Mouse (Mus musculus) yolk sac, embryonic 10.5 days (tissue): ENCODE data around the gene Chchd2.

Source experiments
- DNase-seq: peaks from one replicate; pipeline ENCODE4 v3.0.0-alpha.2; 2017; ENCODE audit warnings: low spot score

Chchd2 gene

DNA sequence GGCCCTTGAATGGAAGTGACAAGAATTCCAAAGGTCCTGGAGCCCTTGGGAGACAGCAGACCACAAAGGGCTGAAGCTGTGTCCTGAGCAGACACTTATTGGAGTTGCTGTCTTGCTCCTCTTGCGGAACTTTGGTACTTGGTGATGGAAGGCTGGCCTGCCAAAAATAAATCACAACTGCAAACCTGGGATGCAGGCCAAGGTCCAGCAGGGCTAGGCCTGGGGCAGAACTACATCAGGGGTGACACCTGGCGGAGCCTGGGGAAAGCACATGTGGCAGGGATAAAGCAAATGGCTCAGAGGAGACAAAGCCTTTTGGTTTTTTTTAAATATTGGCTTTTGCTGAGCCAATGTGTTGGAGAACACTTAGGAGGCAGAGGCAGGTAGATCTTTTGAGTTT is 8.3 kb downstream of the Chchd2 start:
- DNase-seq, result peak; percentile 58

DNA sequence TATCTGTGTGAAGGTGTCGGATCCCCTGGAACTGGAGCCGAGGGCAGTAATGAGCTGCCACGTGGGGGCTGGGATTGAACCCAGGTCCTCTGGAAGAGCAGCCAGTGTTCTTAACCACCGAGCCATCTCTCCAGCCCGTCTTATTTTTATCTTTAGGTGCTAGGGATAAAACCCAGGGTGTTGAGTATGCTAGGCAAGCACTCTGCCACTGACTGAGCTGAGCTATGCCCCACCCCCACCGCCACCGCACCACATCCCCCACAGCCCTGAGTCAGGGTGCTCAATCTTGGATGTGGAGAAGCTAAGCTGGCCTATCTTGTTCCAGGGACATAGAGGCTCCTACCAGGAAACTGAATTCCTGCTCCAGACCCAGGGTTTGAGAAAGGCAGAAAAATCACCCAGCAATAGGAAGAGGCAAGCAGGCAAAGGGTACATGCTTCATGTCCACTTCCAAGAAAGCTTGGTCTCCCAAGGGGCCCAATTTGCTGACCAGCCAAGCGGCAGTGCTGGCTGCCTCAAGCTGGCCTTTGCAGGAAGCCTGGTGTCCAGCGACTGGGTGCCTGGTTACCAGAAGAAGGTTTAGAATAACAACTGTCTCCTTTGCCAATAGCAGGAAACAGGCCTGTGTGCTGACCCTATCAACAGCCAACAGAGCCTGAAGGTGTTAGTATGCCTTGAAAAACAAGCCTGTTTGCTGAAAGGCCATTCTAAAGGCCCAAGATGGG is 9.4 kb downstream of the Chchd2 start:
- DNase-seq, result no peak

DNA sequence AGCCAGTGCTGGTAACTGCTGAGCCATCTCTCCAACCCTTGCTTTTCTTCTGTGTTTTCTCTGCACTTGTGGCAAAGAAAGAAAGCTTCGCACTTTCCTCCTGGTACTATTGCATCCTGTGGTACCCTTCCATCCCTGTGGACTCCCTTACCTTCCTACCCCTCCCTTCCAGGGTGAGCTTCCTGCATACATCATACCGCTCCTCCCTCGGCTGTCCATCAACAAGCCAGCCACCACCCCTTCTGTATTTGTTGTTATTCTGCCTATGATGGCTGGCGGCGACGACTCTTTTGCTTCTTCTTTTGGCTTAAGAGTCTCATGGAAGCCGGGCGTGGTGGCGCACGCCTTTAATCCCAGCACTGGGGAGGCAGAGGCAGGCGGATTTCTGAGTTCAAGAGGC is 12.2 kb downstream of the Chchd2 start:
- no peak for DNase-seq

DNA sequence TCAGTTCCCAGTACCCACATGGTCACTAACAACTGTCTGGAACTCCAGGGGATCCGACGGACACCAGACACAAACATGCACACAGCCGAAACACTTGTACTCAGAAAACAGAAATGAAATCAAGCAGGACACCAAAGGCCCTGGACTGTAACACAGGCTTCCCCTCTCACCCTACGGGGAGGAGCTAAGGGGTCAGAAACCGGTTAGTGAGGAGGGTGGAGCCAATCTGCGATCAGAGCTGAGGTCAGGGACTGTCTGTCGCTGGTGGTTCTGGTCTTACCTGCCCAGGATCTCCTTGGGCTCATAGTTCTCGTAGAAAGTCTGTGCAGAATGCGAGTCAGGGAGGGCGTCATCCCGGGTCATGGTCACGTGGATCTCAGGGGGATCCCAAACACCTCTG is 13.3 kb downstream of the Chchd2 start:
- no peak for DNase-seq

DNA sequence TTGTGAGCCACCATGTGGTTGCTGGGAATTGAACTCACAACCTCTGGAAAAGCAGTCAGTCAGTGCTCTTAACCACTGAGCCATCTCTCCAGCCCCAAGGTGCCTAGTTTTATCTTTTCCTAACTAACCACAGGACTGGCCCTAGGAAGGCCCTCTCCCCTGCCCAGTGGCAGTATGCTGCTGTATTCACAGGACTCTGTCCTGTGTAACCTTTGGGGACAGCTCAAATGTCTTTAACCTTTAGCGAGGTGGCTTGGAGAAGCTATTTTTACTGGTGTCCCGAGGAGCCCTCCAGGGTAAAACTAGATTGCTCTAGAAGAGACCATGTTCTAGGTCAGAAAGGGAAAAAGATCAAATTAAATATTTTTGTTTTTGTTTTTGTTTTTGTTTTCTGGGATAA is 16.0 kb downstream of the Chchd2 start:
- DNase-seq, result no peak

DNA sequence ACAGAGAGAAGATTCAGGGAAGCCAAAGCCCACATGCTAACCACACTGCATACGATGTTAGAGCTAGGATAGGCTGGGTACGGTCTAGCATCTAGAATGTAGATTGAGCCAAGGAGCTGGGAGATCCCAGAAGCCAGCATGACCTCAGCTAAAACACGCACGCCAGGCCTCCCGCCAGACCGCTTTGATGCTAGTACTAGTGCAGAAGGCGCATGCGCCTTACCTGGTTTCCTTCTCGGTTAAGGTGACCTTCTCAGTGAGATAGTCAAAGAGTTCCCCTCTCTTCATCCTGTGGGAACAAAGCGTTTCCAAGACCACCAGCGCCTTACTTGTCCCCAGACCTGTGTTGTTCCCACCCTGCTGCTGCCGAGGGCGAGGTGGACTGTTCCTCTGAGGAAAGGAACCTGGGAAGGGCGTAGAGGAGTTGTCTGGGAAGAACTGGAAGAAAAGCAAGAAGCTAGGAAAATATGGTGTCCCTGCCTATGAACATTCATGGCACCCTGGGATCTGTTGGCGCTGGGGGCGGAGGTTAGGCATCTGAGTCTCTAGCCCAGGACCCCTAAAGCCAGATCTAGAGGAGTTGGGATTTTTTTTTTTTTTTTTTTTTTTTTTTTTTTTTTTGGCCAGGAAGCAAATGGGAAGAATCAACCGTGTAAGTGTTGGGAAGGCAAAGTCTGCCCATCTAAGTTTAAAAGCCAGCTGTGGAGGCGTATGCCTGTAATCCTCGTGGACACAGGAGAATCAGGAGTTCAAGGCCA is 17.9 kb downstream of the Chchd2 start:
- DNase-seq, result no peak

DNA sequence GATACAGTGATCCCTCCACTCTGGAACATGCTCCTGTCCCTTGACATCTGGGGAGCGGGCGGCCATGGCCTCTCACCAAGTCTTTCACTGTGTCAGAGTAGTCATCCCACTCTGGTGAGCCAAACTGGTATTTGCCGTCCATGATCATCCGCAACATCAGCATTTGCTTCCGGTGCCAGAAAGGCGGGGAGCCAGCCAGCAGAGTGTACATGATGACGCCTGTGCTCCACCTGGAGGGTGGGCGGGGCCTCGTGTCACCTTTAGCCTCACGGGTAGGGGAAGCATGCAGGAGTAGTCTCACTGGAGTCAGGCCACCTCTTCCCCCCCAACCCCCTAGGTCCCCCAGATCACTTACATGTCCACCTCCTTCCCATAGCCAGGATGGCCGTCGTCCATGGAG is 21.4 kb downstream of the Chchd2 start:
- DNase-seq, result no peak

DNA sequence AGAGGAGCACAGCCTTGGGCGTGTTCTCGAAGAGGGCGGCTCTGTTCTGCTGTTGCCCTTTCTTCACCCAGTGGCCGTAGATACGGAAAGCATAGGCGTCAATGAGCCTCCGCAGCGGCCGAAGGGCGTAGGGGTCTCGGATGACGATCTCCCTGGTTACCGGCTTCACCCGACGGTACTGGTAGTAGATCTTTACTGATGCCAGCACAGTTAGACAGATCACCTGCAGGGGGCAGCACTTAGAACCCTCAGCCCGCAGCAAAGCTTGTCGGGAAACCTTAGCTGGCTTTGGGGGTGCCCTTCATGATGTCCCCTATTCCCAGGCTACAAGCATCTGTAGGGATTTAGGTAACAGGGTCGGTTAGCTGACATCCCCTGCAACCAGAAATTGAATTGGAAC is 22.8 kb downstream of the Chchd2 start:
- no peak for DNase-seq

DNA sequence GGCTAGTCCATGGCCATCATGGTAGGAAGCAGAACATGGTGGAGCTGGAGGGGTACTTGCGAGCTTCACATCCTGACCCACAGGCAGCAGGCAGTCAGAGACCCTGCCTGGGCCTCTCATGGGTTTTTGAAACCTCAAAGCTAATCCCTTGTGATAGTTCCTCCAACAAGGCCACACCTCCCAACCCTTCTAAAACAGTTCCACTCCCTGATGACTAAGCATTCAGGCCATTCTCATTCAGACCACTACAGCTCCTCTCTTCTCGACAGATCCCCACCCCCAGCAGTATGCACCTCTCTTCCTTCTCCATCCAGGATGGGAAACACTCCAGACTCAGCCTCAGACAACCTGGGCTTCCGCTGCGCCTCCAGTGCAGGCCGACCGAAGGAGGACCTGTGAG is 24.9 kb downstream of the Chchd2 start:
- no peak for DNase-seq

DNA sequence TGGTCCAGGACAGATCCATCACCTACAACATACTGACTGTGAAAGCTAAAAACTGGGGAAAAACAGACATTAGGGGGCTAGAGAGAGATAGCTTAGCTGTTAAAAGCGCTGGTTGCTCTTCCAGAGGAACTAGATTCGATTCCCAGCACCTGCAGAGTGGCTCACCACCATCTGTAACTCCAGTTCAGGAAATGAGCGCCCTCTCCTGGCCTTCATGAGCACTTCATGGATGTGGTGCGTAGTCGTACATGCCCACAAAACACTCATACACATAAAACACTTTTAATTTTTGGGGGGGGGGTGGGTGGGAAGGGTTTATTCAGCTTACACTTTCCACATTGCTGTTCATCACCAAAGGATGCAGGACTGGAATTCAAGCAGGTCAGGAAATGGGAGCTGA is 30.9 kb downstream of the Chchd2 start:
- no peak for DNase-seq

DNA sequence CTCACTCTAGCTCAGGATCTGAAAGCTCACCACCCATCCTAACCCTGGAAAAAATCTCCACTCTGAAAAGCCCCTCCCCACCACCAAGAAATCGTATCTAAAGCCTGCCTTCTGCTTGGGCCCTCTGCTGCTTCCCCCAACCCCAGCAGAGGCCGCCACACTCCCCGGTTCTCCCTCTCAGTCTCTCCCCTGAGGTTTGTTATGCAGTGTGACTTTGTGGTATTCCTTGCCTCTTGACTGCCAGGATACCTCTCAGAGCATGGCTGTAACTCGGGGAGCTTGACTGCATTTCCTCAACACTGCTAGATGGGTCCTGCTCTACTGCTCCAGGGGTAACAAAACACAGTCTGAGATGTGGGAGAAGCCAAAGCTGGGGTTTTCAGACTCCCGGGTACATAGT is 32.1 kb downstream of the Chchd2 start:
- DNase-seq, result no peak

DNA sequence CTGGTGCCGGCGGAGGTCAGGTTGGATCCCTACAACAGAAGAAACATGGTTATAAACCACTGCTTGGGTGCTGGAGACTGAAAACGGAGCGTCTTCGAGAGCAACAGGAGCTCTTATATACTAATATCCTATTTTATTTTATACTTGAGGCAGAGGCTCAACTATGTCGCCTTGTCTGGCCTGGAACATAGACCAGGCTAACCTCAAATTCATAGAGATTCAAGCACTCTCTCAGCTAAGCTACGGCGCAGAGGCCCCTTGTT is 39.8 kb downstream of the Chchd2 start:
- no peak for DNase-seq

DNA sequence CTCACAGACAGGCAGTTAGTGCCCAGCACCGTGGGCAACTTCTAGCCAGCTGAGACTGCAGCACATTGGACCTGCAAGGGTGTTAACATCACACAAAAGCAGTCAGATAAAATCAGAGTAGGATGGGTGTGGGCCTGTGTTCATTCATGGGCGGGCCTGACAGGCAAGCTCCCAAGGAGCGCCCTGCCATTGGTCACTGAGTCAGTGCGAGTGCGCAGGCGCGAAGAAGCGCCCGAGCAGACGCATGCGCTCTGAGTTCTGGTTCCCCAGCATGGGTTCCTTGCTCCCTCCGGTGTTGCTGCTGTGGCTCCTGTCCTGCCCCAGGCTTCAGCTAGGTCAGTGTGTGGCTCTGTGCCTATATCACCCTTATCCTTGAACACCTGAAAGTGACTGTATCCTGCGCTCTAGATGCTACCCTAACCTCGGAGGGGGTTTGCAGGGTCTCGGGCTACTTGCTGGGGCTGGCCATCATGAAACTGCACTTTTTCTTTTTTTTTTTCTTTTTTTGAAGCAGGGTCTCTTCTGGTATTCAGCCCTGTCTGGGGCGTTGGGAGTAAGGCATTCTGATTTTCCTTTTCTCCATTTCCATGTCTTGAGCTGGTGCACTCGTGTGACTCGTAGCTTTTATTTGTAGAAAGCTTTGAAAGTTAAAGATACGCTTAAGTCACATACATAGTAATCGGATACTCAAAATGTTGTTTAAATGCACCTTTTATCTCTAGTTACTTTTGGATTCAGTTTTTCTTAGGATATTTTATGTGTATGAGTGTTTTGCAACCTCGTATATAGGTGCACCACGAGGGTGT is 40.3 kb downstream of the Chchd2 start, which contains the start of gene Sumf2:
Sumf2 (plus strand) TSS at position 235 of the 806 bp plus-strand sequence.
- peak; percentile 95 for DNase-seq

DNA sequence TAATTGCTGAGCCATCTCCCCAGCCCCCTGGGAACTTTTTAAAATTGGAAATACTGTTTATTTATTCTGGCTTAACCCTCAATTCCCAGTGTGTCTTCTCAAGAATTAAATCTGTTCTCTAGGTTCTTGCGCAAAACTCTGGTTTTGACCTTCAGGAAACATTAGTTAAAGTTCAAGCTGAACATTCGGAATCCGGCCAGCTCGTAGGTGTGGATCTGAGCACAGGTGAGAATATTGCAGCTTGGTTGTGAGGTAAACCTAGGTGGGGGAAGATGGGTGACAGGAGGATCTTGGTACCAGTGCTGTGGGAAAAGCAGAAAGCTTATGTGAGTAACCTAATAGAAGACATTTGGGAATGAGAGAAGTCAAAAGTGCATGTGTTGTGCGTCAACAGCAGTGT is 42.4 kb downstream of the Chchd2 start:
- DNase-seq, result peak; percentile 46
